Mouse (Mus musculus): Measurements from ENCODE around the gene Slc7a7. TPM values are rescaled to one million over a fixed set of nuclear protein-coding genes. Genes with fewer than 3 reads are reported as not detected.

Slc7a7 gene
- total and polyA plus RNA-seq, 3 experiments = 20.1 to 65.6 TPM; not detected in 1

DNA sequence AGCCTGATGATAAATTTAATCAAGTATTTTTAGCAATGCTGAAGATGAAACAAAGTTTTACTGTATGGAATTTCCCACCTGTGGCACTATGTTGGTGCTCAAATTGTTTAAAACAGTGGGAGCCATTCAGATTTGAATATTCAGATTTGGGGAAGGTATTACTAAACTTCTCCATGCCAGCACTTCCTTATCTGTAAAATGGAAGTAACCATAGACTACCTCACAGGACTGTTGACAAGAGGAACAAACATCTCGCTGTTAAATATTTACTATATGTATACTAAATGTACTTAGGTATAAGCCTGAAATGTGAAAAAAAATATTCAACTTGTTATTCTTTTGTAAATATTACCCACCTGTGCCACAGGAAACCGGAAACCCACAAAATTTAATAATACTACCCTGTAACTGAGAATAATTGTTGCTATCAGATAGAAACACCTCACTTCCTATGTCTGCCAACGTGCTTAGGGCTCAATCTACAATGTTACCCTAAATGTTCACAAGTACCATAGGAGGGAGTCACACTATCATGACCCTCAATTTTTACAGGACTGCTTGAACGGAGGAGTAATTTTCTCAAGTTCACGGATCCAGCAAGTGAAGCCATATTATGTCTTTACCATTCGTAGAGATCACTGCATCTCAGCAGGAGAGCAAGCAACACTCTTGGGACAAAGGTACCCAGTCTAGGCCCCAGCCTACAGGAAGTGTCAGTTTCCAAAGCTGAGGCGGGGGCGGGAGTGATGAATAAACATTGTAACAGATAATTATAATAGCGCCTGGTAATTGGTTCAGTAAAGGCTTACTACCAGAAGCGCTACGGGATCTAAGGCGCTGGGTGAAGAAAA is 45.8 kb upstream of the Slc7a7 start (continued):
- no peak; the same call in 1 of the 2 replicates for TF ChIP-seq MXI1 (IDR thresholded peaks at IDR 0.05; ENCODE audit: low read depth, low read length)
- TF ChIP-seq NRF1 (IDR thresholded peaks at IDR 0.05; ENCODE audit: insufficient read depth, low read depth, low read length, poor library complexity, severe bottlenecking) = no peak
- peak; percentile 11; the same call in 1 of the 2 replicates for TF ChIP-seq TAL1 (IDR thresholded peaks at IDR 0.05; ENCODE audit: low read length)
- TF ChIP-seq RCOR1 (IDR thresholded peaks at IDR 0.05; ENCODE audit: low read depth, low read length) = no peak
- peak; percentile 53; the same call in 1 of the 2 replicates for TF ChIP-seq CHD1 (IDR thresholded peaks at IDR 0.05; ENCODE audit: low read depth, low read length)
- no peak for TF ChIP-seq MYB (IDR thresholded peaks at IDR 0.05; ENCODE audit: low read depth, low read length)

DNA sequence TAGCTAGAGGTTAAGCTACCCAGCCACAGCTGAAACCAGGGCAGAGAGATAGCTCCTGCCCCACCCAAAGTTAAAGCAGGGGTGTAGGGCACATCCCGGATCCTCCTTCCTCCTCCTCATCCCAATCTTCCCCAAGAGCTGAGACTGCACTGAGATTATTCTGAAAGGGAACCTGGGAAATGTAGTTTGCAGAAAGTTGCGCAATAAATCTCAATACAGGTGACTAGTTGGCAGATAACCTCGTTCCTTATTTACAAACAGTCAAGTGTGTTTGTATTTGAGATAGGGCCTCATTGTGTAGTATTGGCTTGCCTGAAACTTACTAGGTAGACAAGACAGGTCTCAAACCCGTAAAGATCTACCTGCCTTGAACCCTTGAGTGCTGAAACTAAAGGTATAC is 44.6 kb upstream of the Slc7a7 start:
- H3K36me3 ChIP-seq (ENCODE audit: control insufficient read depth in 1 of 2, insufficient read depth in 2 of 2, low read length in 2 of 2) = peaks cover 0 to 26% of the 10 kb centered on the region in 2 experiments; a peak in 3 of 4 replicates
- no peak overlapping the region for H3K4me3 ChIP-seq (ENCODE audit: control insufficient read depth in 1 of 2, insufficient read depth in 1 of 2, low read depth in 2 of 2, low read length in 2 of 2)
- no peak overlapping the region for H3K9ac ChIP-seq (ENCODE audit: control insufficient read depth, low read depth, low read length, poor library complexity, severe bottlenecking)
- H3K4me1 ChIP-seq (ENCODE audit: control insufficient read depth in 1 of 2, insufficient read depth in 2 of 2, low read length in 2 of 2) = peaks cover 9 to 26% of the 10 kb centered on the region in 2 experiments
- H3K79me2 ChIP-seq (ENCODE audit: control insufficient read depth, insufficient read depth, low read length, poor library complexity) = peaks cover 19% of the 10 kb centered on the region
- H3K27me3 ChIP-seq (ENCODE audit: control insufficient read depth in 1 of 2, insufficient read depth in 2 of 2, low read length in 2 of 2) = no peaks in the 10 kb centered on the region
- no peaks in the 10 kb centered on the region for H3K9me3 ChIP-seq (replicated peaks; ENCODE audit: insufficient read depth, low read length)
- peak; percentile 30 for DNase-seq (ENCODE audit: low read depth, low spot score)
- no peak overlapping the region for H3K27ac ChIP-seq (ENCODE audit: control insufficient read depth, low read depth, low read length)
- TF ChIP-seq TBP (IDR thresholded peaks at IDR 0.05; ENCODE audit: low read depth, low read length) = no peak
- 0 out of 2 replicates have a peak, but pooled peaks have one; percentile 4 for TF ChIP-seq GATA1 (IDR thresholded peaks at IDR 0.05; ENCODE audit: low read depth, low read length)
- peak; percentile 74 for TF ChIP-seq HCFC1 (IDR thresholded peaks at IDR 0.05; ENCODE audit: low read depth, low read length)

DNA sequence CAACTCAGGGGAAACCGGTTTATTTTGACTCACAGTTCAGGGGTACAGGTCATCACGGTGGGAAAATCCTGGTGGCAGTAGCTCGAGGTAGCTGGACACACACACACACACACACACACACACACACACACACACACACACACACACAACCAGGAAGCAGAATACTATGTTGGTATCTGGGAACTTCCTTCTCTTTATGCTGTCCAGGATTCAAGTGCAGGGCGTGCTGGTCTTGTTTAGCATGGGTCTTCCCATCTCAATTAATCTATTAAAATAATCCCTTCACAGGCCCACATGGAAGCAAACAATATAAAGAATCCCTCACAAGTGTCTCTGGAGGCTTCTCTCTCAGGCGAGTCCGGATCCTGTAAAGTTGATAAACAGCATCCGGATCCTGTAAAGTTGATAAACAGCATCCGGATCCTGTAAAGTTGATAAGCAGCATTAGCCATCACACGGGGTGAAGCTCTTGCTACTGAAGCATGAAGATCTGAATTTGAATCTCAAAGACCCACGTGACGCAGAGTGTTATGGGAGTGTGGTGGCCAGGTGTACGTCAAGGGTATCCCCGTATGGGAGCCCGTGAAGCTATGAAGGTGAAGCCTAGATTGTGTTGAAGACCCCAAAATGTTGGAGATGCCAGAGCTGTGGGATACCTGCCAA is 40.5 kb upstream of the Slc7a7 start:
- H3K4me1 ChIP-seq (ENCODE audit: control insufficient read depth in 1 of 2, insufficient read depth in 2 of 2, low read length in 2 of 2) = peaks cover 7 to 25% of the 10 kb centered on the region in 2 experiments
- peak overlapping the region; percentile 57 for H3K27ac ChIP-seq (ENCODE audit: control insufficient read depth, low read depth, low read length)
- peak; percentile 82 for TF ChIP-seq MAX (IDR thresholded peaks at IDR 0.05; ENCODE audit: low read length)
- no peak for TF ChIP-seq CHD2 (IDR thresholded peaks at IDR 0.05; ENCODE audit: low read length)
- TF ChIP-seq TBP (IDR thresholded peaks at IDR 0.05; ENCODE audit: low read depth, low read length) = peak; percentile 60; the same call in 1 of the 2 replicates
- TF ChIP-seq BHLHE40 (IDR thresholded peaks at IDR 0.05; ENCODE audit: borderline replicate concordance, low read depth, low read length) = peak; percentile 79; the same call in 1 of the 2 replicates
- peak; percentile 88 for TF ChIP-seq MYC (IDR thresholded peaks at IDR 0.05; ENCODE audit: low read depth, low read length)
- TF ChIP-seq ELF1 (IDR thresholded peaks at IDR 0.05; ENCODE audit: low read depth, low read length) = peak; percentile 59; the same call in 1 of the 2 replicates
- TF ChIP-seq E2F4 (IDR thresholded peaks at IDR 0.05; ENCODE audit: borderline replicate concordance, low read depth, low read length) = no peak
- peak; percentile 41 for TF ChIP-seq TAL1 (IDR thresholded peaks at IDR 0.05; ENCODE audit: low read length)
- TF ChIP-seq JUND (IDR thresholded peaks at IDR 0.05; ENCODE audit: low read depth, low read length) = no peak
- peak; percentile 62; the same call in 1 of the 2 replicates for TF ChIP-seq SIN3A (IDR thresholded peaks at IDR 0.05; ENCODE audit: low read length)
- peak; percentile 94 for TF ChIP-seq USF1 (IDR thresholded peaks at IDR 0.05; ENCODE audit: low read depth, low read length)
- TF ChIP-seq CTCF (IDR thresholded peaks at IDR 0.05 in 2 of 3, conservative IDR thresholded peaks at IDR 0.05 in 1 of 3; ENCODE audit: control insufficient read depth in 1 of 3, insufficient read depth in 1 of 3, low read depth in 2 of 3, low read length in 3 of 3, poor library complexity in 1 of 3, severe bottlenecking in 1 of 3) = no peak
- peak; percentile 74 to 78 for TF ChIP-seq EP300 (IDR thresholded peaks at IDR 0.05; ENCODE audit: low read depth in 1 of 2, low read length in 2 of 2)
- TF ChIP-seq ETS1 (IDR thresholded peaks at IDR 0.05; ENCODE audit: low read depth, low read length) = peak; percentile 78
- TF ChIP-seq RCOR1 (IDR thresholded peaks at IDR 0.05; ENCODE audit: low read depth, low read length) = peak; percentile 78
- no peak for TF ChIP-seq MYB (IDR thresholded peaks at IDR 0.05; ENCODE audit: low read depth, low read length)
- TF ChIP-seq POLR2AphosphoS5 (IDR thresholded peaks at IDR 0.05; ENCODE audit: borderline replicate concordance, low read depth, low read length) = no peak
- 0 out of 2 replicates have a peak, but pooled peaks have one; percentile 38 for TF ChIP-seq HCFC1 (IDR thresholded peaks at IDR 0.05; ENCODE audit: low read depth, low read length)
- TF ChIP-seq ZKSCAN1 (IDR thresholded peaks at IDR 0.05; ENCODE audit: low read depth, low read length) = no peak
- peak; percentile 79 for TF ChIP-seq MXI1 (IDR thresholded peaks at IDR 0.05; ENCODE audit: low read depth, low read length)
- peak in 1 of 2 experiments; percentile 80; a peak in 2 of 4 replicates for TF ChIP-seq USF2 (IDR thresholded peaks at IDR 0.05; ENCODE audit: borderline replicate concordance in 1 of 2, insufficient read depth in 1 of 2, low read depth in 1 of 2, low read length in 2 of 2)
- TF ChIP-seq GATA1 (IDR thresholded peaks at IDR 0.05; ENCODE audit: low read depth, low read length) = peak; percentile 86

More for the DNA sequence above, 40.5 kb upstream of the Slc7a7 start:
- Histone ChIP-seq H3K9me3 (replicated peaks; ENCODE audit: insufficient read depth, low read length) (no peaks in the 10 kb centered on the region), H3K4me3 (ENCODE audit: control insufficient read depth in 1 of 2, insufficient read depth in 1 of 2, low read depth in 2 of 2, low read length in 2 of 2) (peak overlapping the region; percentile 22 to 27), H3K27me3 (ENCODE audit: control insufficient read depth in 1 of 2, insufficient read depth in 2 of 2, low read length in 2 of 2) (no peaks in the 10 kb centered on the region), H3K36me3 (ENCODE audit: control insufficient read depth in 1 of 2, insufficient read depth in 2 of 2, low read length in 2 of 2) (peaks cover 0 to 9% of the 10 kb centered on the region in 2 experiments; a peak in 2 of 4 replicates), H3K9ac (ENCODE audit: control insufficient read depth, low read depth, low read length, poor library complexity, severe bottlenecking) (peak overlapping the region; percentile 13), H3K79me2 (ENCODE audit: control insufficient read depth, insufficient read depth, low read length, poor library complexity) (no peaks in the 10 kb centered on the region)
- DNase-seq (ENCODE audit: low read depth, low spot score) = peak; percentile 84
